In the genomic region with DNA sequence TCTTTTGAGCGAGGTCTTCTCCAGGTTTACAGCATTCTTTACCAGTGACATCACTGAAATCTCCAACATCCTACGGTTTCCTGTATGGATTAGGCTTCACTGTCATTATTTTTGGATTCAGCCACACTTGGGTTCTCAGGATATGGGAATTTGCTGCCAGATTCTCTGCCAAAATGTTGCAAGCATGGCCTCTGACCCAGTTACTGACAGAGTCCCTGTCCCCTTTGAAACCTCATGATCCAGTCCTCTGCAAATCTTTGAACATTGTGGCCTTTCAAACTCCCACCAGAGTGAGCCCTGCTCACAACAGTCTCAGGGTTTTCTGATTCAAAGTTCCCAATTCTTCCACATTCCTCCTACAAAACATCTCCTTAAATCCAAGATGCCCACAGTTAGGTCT, we compare ENCODE assay signal across 20 mouse cellular contexts.
DNase-seq lines count a peak whose midpoint lies in the region; TF ChIP-seq lines count a peak whose summit lies in the region.
"Had no signal": no experiment of that assay in that cellular context is flagged by ENCODE, and none has a peak within 500 bp of the region (broad histone marks: within the 10 kb centered on the region; RNA-seq: fewer than 3 reads in every experiment).

No protein-coding gene starts in this region.

- DNase-seq in kidney, adult 2 months = peak; percentile 27
- DNase-seq in kidney, adult 9 months = no peak
- DNase-seq in lung, postnatal 10 days = peak; percentile 18
- no peak for DNase-seq in lung, adult 2 months
- DNase-seq in embryo, embryonic 11 days = no peak
- DNase-seq: B cell, adult 2 months; cerebellum, adult 11-12 months; cerebellum, postnatal 10 days; heart, postnatal 14 days; kidney, adult 18-20 months; kidney, postnatal 4 days; lung, embryonic 14.5 days; midbrain, embryonic 14.5 days; retina, postnatal 1 day; right cerebral cortex, postnatal 14 days had no signal

- no peaks in the 10 kb centered on the region for H3K27me3 ChIP-seq in kidney, adult 2 months (replicated peaks; ENCODE audit: control insufficient read depth, insufficient read depth, low read length)
- H3K27me3 ChIP-seq: limb, embryonic 13.5 days; stomach, embryonic 15.5 days had no signal

- H3K36me3 ChIP-seq in kidney, adult 2 months (ENCODE audit: control insufficient read depth, insufficient read depth, low read length) = no peaks in the 10 kb centered on the region
- H3K36me3 ChIP-seq: limb, embryonic 13.5 days; stomach, embryonic 15.5 days had no signal

- WGBS in kidney, adult 2 months = 75% methylated on average over 2 of the region's 2 CpGs
- WGBS in lung, adult 2 months = 55% methylated on average over 2 of the region's 2 CpGs

- TF ChIP-seq CTCF in kidney, adult 2 months (conservative IDR thresholded peaks at IDR 0.05; ENCODE audit: insufficient read depth, insufficient read length, low read depth, low read length) = no peak
- no peak for TF ChIP-seq CTCF in lung, adult 2 months (IDR thresholded peaks at IDR 0.05; ENCODE audit: insufficient read depth, low read length)

- no peak overlapping the region for H3K4me3 ChIP-seq in kidney, adult 2 months (ENCODE audit: insufficient read depth, low read depth, low read length)
- H3K4me3 ChIP-seq in lung, adult 2 months (replicated peaks; ENCODE audit: extremely low read depth, low read depth, low read length) = no peak overlapping the region
- H3K4me3 ChIP-seq in brown adipose tissue, adult 24 weeks (ENCODE audit: insufficient read depth, low read depth, low read length) = no peak overlapping the region
- H3K4me3 ChIP-seq: erythroblast, embryonic 14.5 days; limb, embryonic 13.5 days; stomach, embryonic 15.5 days had no signal

- H3K27ac ChIP-seq in kidney, adult 2 months (ENCODE audit: insufficient read depth, low read depth, low read length) = no peak overlapping the region
- peak overlapping the region; percentile 77 for H3K27ac ChIP-seq in brown adipose tissue, adult 24 weeks (replicated peaks; ENCODE audit: low read depth, low read length)
- H3K27ac ChIP-seq: kidney, postnatal 0 days; limb, embryonic 13.5 days; stomach, embryonic 15.5 days had no signal

- H3K4me1 ChIP-seq in kidney, adult 2 months (ENCODE audit: control insufficient read depth, insufficient read depth, low read length) = no peaks in the 10 kb centered on the region
- no peaks in the 10 kb centered on the region for H3K4me1 ChIP-seq in lung, adult 2 months (ENCODE audit: control insufficient read depth, insufficient read depth, low read length)
- peaks cover 24% of the 10 kb centered on the region for H3K4me1 ChIP-seq in brown adipose tissue, adult 24 weeks (ENCODE audit: control insufficient read depth, insufficient read depth, insufficient read length, low read length)

- no peak for TF ChIP-seq POLR2A in kidney, adult 2 months (IDR thresholded peaks at IDR 0.05; ENCODE audit: low read depth, low read length)
- TF ChIP-seq POLR2A in lung, adult 2 months (IDR thresholded peaks at IDR 0.05; ENCODE audit: borderline replicate concordance, extremely low read depth, low read depth, low read length) = no peak

Comparison
In these comparisons a context has a peak if more than half of its experiments do, and no peak if none do; other contexts are left out.
1. DNase-seq: peak in kidney, adult 2 months (single experiment) and lung, postnatal 10 days (single experiment); none in kidney, adult 9 months (single experiment), lung, adult 2 months (single experiment) and embryo, embryonic 11 days (single experiment).